Mouse (Mus musculus): ENCODE results near the gene Cit.
A peak's percentile ranks its signal among the peaks of the same experiment; 100 is the strongest.

The Cit gene

DNA sequence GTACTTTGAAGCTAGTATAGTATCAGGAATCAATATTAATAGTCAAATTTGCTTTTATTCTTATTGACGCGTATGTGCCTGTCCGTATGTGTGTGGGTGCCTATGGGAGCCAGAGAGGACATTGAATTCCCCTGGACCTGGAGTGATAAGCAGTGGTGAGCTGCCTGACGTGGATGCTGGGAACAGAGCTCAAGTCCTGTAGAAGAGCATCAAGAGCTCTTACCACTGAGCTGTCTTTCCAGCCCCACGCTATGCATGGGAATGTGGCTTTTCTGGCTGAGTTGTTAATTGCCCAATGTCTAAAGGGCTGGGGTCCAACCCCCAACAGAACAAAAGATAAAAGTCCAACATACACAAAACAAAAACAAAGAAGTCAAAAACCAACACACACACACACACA, 131.4 kb downstream of the Cit start:
- no peak for DNase-seq

DNA sequence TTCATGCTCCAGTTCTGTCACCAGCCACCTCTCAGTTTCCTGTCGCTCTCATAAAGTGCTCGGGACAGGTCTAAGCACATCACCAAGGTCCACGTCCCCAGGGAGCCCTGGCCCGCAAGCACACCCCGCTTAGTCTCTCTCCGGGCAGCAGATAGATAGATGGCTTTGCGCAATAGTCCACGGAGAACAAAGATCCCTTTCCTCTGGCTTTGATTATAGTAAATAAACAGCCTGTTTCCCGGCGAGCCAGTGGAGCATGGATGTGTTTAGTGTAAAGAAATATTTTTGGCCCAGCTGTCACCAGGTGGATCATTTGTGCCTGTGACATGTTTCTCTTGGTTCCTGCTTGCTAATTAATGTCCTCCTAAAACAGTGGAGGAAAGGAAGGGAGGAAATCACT, 132.2 kb downstream of the Cit start:
- DNase-seq: peak; percentile 11

DNA sequence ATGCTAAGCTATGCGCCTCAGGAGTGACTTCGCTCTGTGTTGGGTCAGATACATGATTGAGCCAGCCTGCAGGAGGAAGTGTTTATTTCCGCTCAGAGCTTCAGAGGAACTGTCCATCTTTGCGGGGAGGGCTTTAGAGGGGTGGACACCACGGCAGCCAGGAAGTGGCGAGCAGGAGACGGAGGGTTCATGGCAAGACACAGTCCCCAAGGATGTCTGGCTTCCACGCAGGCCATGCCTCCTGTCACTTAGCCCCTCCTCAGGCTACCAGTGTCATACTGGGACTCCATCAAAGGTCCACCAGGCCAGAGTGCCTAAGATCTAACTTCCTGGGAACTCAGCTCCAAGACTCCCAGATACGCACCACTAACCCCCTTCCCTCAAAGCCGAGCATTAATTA, 132.7 kb downstream of the Cit start:
- DNase-seq: peak; percentile 47

DNA sequence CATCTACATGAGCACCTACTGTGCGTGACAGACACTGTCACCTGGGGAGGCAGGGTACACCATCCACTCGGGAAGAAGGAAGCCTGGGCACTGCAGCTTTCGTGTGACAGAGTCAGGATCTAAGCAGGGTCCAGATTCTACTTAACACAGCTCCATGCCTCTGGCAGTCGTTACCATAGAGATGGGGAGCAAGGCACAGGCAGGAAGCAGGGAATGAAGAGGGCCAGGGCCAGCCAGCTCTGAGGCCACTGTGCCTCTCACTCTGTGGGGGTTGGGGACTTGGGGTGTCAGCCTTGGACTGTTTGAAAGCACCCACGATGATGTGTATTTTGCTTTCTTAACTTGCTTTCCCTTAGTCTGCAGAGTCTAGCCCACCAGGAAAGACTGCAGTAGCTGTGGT, 133.2 kb downstream of the Cit start:
- DNase-seq: no peak

DNA sequence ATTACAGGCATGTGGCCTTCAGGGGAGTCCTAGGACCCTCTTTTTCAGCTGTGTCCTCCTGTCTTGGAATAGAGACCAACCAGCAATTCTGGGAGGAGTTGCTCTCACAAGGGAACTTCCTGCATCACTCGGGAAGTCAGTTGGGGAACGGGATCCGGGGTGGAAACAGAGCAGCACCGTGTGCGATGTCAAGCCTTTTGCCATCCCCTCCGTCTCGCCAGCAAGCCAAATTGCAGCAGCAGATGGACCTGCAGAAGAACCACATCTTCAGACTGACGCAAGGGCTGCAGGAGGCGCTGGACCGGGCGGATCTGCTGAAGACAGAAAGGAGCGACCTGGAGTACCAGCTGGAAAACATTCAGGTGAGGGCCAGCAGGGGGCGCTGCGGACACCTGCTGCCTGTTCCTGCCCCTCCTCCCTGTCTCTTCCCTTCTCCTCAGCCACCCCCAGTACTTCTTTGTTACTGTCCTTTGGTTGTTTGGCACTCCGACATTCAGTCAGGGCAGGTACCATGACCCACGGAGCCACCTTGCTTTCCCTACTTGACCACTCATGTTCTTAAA, 134.1 kb downstream of the Cit start:
- peak; percentile 32 for DNase-seq

DNA sequence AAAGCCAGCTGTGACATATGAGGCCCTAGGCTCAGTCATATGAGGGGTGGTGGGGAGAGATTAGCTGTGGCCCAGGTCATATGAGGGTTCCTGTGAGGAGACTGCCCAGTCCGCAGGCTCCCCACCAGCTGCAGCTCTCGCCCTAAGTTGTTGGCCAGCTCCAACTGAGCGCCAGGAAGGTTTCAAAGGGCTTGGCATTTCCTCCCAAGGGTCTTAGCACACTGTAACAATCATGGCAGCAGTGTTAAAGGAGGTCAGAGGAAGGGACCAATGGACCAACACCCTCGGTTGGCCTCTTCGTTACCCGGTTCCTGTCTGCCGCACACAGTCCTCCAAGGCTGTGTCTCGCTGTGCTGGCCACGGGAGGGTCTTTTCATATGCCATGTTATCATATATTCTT, 135.5 kb downstream of the Cit start:
- no peak for DNase-seq

DNA sequence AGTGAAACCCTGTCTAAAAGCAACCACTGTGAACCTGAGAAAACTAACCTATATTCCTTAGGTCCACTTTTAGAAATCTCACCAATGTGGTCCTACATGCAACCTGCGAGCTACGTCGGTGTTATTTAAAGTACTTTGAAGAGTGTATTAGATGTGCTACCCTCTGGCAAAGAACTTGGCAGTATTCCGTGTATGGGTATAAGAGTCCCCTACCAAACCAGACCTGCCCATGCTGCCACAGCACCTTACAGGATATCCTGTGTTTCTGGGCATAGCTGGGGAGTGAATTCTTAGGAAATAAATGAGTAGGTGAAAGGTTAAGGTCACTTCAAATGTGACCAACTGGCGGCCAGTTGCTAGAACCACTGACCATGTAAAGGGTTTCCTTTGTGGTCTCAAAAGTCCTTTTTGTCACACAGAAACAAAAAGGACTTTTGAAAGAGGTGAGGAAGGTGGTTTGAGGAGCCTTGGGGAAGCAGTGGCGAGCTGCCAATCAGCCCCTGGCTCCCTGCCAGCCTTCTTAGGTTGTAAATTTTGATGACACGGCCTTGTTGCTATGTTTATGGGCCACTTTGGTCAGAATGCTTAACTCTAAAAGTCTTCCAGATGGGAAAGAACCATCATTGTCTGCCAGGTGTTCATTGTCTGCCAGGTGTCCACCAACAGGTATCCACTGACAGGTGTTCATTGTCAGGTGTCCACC, 137.7 kb downstream of the Cit start:
- peak; percentile 70 for DNase-seq

DNA sequence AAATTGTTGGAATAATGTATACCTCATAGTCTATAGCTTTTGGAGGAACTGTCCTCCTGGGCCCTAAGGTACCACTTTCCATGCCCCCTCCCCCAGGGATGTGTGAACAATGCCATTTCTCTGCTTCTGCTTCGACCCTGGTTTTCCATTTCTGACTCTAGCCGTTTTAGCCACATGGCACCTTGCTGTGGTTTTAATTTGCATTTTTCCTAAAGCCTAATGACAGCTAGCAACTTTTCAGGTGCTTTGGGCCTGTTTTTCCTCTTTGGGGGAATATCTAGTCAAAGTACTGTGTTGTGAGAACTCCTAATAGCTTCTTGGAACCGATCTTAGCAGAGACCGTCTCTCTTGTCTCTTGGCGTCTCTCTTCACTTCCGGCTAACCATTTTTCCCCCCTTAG, 139.3 kb downstream of the Cit start:
- no peak for DNase-seq

DNA sequence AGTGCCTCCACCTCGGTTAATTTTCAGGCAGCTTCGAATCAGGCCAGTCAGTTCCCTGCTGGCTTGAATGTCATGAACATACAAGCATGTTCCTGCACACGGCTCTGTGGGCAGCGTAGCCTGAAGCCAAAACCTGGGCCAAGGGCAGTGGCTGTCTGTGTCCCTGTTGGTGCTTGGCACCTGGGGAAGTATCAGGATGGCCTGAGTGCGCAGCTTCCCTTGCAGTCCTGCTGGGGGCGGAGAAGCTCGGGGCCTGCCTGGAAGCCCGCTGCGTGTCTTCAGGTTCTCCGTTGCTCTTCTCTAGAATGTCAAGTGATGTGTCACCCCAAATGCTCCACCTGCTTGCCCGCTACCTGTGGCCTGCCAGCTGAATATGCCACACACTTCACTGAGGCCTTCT, 140.0 kb downstream of the Cit start:
- DNase-seq: no peak

DNA sequence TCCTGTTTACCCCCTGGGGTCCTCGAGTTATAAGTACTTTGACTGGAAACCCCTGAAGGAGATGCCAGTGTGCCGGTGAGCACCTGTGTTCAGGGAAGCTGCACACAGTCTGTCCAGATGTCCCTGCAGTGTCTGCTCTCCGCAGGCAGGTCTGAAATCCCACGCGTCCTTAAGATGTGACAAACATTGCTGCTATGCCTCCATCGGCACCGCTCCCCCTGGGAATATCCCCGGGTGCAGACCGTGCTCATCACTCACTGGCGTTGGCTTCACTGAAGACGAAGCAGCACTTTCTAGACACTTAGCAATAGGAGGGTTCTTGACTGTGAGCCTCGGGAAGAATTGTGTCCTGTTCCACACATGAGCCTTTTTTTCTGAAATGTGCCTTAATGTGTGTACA, 142.2 kb downstream of the Cit start:
- DNase-seq: no peak

DNA sequence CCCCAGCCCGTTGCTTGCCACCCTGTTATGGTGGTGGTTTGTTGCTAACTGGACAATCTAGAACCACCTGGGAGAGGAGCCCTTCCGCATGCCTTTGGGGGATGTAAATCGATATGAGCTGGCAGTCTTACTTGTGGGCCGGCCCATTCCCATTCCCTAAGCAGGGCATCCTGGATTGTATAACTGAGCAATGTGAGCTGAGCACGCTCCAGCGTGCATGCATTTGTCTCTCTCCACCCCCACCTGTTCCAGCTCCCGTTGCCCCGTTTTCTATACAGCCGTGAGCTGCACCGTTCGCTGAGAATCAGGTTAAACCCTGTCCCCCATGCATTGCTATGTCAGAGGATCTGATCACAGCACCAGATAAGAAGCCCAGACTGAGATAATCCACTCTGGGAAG, 146.6 kb downstream of the Cit start:
- no peak for DNase-seq

DNA sequence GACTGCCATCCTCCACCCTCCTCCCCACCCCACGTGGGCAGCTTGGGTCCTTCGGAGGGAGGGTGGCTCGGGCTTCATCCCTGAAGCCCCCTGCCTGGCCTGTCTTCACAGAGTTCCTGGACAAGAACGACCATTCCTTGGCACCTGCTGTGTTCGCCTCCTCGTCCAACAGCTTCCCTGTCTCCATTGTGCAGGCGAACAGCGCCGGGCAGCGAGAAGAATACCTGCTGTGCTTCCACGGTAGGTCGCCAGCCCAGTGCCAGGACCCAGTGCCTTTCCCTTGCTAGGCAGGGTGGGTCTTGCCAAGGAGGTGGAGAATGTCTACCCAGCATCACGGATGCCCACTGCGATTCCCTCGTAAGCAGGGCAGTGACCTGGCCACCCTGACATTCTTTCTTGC, 149.0 kb downstream of the Cit start:
- DNase-seq: no peak

DNA sequence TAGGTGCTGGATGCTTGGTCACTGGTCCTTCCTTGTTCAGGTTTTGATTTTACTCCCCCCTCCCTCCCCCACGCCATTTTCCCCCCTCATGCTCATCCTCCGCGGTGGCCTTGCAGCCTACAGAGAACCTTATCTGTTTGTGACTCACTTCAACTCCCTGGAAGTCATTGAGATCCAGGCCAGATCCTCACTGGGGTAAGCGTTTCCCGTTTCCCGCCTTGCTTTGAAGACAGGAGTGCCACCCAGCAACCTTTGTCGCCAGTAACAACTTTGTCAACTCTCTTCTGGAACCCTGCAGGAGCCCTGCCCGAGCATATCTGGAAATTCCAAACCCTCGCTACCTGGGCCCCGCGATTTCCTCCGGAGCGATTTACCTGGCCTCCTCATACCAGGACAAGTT, 152.3 kb downstream of the Cit start:
- DNase-seq: no peak

DNA sequence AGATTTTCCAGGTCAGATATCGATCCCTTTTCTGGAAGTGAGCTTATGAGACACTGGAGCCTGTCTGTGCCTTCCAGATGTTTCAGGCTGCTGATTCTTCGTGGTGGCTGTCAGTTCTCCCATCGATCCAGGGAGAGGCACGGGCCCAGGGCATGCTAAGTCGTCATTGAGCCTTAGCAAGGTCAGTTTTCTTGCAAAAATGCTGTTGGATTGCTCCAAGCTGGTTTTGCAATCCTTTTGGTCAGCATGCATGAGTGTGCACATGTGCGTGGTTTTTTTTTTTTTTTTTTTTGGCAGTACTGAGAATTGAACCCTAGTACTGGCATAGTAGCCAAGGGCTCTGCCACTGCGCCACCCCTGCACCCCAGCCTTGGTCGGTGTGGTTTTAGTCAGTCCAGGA, 158.1 kb downstream of the Cit start:
- no peak for DNase-seq

DNA sequence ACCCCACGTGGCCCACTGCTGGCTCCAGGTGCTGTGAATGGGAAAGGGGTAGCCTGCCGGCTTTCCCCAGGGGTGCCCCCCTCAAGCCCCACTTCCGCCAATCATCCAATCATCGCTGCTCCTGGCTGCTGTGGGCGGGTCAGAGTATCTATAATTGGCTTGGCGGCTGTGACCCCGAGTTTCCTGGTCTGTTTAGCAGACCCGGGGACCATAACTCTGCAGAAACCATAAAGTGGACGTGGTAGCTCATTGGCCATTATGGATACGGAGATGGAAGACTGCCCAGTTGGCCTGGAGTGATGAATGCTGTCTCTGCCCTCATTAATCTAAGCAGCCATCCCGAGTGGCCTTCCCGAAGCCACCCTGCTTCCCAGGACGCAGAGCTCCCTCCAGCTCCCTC, 158.7 kb downstream of the Cit start:
- no peak for DNase-seq

DNA sequence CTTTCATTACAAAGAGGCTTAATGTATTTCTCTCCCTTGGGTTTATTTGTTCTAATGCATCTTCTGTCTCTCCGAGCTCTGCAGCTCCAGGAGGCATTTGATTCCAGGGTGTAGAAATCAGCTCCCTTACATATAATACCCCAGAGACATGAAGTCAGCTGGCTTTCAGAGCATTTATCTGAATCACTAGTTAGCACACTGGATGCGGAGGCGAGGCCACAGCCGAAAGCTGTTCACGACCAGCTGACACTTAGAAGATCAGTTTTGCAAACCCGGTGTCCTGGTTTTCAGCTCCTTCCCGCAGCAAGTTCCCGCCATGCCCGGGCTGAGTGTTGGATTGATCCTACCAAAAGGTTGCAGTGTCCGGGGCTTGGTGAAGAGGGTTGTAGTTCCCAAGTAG, 159.2 kb downstream of the Cit start:
- DNase-seq: no peak

DNA sequence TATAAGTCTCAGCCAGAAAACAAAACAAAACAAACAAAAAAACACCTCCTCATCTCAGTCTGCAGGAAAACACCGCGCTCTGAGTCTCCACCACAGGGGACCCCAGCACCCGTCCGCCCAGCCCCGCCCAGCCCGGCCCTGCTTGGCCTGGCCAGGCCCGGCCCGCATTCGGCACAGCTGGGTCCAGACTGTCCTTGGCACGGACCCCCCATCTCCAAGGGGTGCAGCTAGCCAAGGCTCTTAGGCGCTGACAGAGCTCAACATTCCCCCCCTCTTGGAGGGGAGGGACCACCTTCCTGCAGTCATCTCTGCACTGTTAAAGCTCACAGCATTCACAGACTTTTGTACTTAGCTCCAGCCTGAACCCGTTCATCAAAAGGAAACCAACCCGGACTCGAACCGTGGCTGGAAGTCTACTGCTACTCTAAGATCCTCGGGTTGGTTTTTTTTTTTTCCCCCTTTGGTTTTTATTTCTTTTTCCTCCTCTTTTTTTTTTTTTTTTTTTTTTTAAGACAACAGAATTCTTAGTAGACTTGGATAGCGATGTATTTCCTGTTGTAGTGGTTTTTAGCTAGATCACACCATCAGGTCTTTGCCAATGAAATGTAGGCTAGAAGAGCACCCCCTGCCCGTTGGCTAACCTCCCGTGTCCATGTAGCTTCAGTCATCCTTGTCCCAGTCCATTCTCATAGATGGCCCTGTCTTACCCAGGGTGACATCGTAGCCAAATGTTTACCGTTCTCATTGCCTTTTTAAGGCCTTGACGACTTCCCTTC, 161.4 kb downstream of the Cit start:
- peak; percentile 37 for DNase-seq

DNA sequence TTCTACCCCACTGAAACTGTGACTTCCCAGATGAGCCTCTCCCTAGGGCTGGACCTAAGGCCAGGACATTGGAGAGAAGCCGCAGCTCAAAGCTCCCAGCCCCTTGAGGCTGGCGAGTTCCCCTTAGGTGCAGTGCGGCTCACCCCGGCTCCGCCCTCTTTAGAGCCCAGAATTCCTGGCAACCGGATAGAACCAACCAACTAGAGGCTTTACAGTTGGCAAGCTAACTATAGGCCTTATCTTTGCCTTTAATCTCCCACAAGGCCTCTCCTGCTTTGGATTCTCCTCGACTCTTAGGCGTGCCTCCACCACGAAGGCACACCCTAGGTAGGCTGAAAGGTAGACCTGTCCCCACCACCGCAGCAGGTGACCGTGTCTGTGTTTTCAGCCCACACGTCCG, 162.6 kb downstream of the Cit start:
- DNase-seq: peak; percentile 43

DNA sequence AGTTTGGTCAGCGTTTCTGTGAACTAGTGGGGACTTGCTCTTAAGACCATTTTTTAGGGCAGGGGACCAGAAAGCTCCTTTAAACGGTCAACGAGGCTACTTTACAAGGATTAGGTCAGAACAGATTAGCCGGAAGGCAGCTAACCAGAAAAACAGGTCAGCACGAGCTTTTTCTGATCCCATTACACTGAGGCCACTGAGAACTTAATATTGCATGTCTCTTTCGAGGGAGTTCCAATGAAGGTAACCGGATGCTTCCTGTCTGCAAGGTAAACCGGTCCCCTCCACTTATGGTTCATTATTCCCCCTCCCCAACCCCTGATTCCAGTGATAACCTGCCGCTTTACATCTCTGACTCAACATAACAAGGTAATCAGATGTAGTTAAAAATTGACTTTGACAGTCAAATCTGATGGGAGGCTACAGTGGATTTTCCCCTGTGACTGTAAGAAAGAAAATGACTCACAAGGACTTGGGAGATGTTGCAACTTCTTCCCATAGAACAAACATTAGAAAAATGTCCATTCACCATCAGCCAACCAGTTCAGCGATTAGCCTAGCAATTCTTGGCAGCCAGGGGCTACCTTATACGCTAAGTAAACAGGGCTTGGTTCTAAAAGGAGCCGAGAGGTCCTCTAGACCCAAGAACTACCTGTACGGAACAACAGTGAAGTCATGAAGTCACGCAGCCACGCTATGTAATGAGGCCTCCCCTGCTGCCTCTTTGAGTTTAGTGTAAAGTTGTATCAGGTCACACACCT, 164.2 kb downstream of the Cit start:
- peak; percentile 24 for DNase-seq

DNA sequence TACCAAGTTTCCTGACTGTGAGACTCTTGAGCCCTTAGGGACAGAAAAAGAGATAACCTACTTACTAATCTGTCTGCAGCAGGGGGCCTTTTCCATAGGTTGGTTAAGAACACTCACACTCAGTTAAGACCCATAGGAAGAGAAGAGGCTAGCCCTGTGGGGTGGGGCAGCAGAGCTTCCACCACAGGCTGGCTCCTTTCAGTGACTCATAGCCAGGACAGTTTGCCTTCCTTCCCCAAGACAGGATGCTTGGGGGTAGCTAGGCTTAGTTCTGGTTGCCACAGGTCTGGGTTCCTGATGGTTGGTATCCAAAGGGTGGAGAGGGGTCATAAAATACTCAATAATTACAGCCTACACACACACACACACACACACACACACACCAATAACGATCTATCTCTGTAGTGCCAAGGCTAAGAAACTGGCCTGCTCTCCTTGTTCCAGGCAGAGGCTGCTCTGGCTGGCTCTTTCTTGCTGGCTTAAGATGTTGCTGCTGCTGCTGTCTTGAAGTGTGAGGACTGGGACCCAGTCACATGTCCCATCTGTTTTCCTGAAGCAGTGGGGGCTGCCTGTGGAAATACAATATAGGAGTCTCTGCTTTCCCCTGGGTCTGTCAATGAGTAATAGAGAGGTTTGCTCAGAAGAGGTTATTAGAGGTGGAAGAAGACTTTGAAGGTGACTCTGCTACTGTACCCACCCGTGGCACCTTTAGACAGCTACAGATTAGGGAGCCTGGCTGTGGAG, 165.0 kb downstream of the Cit start:
- no peak for DNase-seq

DNA sequence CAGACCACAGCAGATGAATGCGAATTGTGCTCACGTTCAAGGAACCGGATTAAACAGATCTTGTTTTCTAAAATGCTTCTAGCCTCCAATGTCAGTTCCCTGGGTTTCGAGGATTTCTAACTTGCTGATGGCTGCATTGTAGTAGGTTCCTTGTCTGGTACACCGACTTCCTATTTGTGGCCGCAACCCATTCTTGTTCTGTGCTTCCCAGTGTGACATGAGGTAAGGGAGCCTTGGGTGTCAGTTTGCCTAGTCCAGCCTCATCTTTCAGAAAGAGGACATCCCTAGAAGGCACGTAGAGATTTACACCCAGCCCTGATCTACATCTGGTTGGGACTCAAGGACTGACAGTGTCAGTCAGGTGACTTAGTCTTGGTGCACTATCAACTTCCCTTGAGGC, 166.6 kb downstream of the Cit start:
- no peak for DNase-seq

DNA sequence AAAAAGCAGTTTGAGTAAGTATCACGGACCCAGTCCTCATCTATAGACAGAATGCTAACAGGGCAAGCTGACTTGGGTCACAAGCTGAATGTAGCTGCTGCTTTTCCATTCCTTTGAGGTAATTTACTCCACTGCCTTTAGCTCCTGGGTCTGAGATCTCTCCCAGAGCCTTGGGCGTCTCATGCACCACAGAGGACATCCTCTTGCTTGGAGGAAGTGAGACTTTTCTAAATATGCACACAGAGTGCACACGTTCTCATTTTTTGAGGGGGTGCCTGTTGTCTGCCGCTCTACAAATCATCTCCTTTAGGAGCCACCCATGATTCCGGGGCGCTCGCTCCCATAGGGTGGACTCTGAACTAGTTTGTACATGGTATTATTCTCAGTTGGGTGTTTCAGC, 167.4 kb downstream of the Cit start:
- no peak for DNase-seq

DNA sequence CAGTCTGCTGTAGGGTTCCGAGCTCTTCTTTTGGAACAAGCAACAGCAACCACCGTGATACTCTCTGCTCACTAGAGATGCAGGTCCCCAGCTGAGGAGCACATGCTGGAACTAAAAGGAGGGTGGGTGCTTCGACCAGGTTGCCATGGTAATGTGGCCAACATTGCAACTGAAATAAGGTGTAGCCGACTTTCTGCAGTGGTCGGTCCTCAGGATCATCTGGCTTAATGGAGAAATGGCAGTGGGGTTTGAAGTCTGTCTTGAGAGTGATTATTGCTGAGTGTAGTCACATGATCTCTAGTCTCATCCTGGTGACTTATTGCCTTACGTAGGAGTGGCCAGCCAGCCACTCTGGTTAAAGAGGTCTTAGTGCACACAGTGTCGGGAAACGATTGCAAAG, 168.7 kb downstream of the Cit start:
- no peak for DNase-seq

All from kidney, adult 18-20 months (tissue).